Mouse (Mus musculus): ENCODE data around the gene Clcnka. TPM values are rescaled to one million over a fixed set of nuclear protein-coding genes. Genes with fewer than 3 reads are reported as not detected.

The Clcnka gene
- total and polyA plus RNA-seq, 3 experiments = not detected

DNA sequence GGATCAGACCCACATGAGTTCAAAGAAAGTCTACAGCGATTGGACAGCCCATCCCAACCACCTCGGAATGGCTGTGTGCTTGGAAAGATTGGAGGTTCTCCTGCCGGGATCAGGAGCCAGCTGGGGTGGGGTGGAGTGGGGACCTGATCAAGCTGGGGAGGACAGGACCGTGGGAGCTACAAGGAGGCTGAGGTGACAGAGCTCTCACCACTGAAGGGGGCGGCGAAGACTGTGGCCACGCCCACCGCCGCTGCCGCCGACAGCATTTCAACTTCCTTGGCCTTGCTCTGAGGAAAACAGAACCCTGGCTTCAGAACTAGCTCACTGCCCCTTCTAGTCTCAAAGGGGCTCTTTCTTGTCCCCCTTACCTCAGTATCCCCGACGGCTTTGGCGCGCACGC, 3.8 kb downstream of the Clcnka start:
- TF ChIP-seq HCFC1 (IDR thresholded peaks at IDR 0.05; ENCODE audit: low read depth, low read length) (no peak), USF1 (IDR thresholded peaks at IDR 0.05; ENCODE audit: low read depth, low read length) (no peak), POLR2AphosphoS5 (IDR thresholded peaks at IDR 0.05; ENCODE audit: borderline replicate concordance, low read depth, low read length) (no peak), TCF12 (IDR thresholded peaks at IDR 0.05; ENCODE audit: low read depth, low read length) (no peak), MXI1 (IDR thresholded peaks at IDR 0.05; ENCODE audit: low read depth, low read length) (no peak), BHLHE40 (IDR thresholded peaks at IDR 0.05; ENCODE audit: borderline replicate concordance, low read depth, low read length) (no peak), CHD2 (IDR thresholded peaks at IDR 0.05; ENCODE audit: low read length) (no peak)

DNA sequence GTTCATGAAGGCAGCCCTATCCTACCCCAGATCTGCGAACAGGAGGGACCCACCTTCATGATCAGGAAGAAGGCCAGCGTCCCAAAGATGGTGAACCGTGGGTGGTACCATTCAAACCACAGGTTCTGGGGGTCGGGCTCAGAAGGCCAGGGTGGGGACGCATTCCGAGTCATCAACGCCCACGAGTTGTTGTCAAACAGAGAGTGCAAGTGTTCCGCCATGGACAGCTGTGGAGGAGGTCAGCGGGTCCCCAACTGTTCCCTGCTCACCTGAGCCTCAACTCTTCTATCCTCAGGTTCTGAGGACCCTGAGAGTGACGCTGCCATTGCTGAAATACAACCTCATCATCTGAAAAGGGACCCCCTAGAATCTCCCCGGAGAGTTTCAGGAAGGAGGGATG, 7.2 kb downstream of the Clcnka start:
- no peaks in the 10 kb centered on the region for H3K36me3 ChIP-seq (ENCODE audit: control insufficient read depth in 1 of 2, insufficient read depth in 2 of 2, low read length in 2 of 2)
- no peaks in the 10 kb centered on the region for H3K9me3 ChIP-seq (replicated peaks; ENCODE audit: insufficient read depth, low read length)
- H3K79me2 ChIP-seq (ENCODE audit: control insufficient read depth, insufficient read depth, low read length, poor library complexity) = no peaks in the 10 kb centered on the region
- peaks cover 0 to 6% of the 10 kb centered on the region in 2 experiments; a peak in 3 of 4 replicates for H3K27me3 ChIP-seq (ENCODE audit: control insufficient read depth in 1 of 2, insufficient read depth in 2 of 2, low read length in 2 of 2)
- no peak for DNase-seq (ENCODE audit: low read depth, low spot score)
- H3K4me1 ChIP-seq (ENCODE audit: control insufficient read depth in 1 of 2, insufficient read depth in 2 of 2, low read length in 2 of 2) = no peaks in the 10 kb centered on the region
- H3K9ac ChIP-seq (ENCODE audit: control insufficient read depth, low read depth, low read length, poor library complexity, severe bottlenecking) = no peak overlapping the region
- no peak overlapping the region for H3K4me3 ChIP-seq (ENCODE audit: control insufficient read depth in 1 of 2, insufficient read depth in 1 of 2, low read depth in 2 of 2, low read length in 2 of 2)
- TF ChIP-seq ZC3H11A (IDR thresholded peaks at IDR 0.05; ENCODE audit: low read depth, low read length) (no peak), MYB (IDR thresholded peaks at IDR 0.05; ENCODE audit: low read depth, low read length) (no peak), BHLHE40 (IDR thresholded peaks at IDR 0.05; ENCODE audit: borderline replicate concordance, low read depth, low read length) (no peak), MAZ (IDR thresholded peaks at IDR 0.05; ENCODE audit: low read depth, low read length) (no peak), POLR2A (IDR thresholded peaks at IDR 0.05; ENCODE audit: control insufficient read depth in 1 of 2, insufficient read depth in 1 of 2, low read depth in 1 of 2, low read length in 2 of 2, poor library complexity in 1 of 2) (no peak), POLR2AphosphoS5 (IDR thresholded peaks at IDR 0.05; ENCODE audit: borderline replicate concordance, low read depth, low read length) (no peak), TBP (IDR thresholded peaks at IDR 0.05; ENCODE audit: low read depth, low read length) (no peak), EP300 (IDR thresholded peaks at IDR 0.05; ENCODE audit: low read depth in 1 of 2, low read length in 2 of 2) (no peak), ZMIZ1 (IDR thresholded peaks at IDR 0.05; ENCODE audit: low read depth, low read length) (no peak), HCFC1 (IDR thresholded peaks at IDR 0.05; ENCODE audit: low read depth, low read length) (no peak), USF1 (IDR thresholded peaks at IDR 0.05; ENCODE audit: low read depth, low read length) (no peak), GATA1 (IDR thresholded peaks at IDR 0.05; ENCODE audit: low read depth, low read length) (no peak), E2F4 (IDR thresholded peaks at IDR 0.05; ENCODE audit: borderline replicate concordance, low read depth, low read length) (no peak), MAFK (IDR thresholded peaks at IDR 0.05; ENCODE audit: borderline replicate concordance, low read depth, low read length) (no peak), ETS1 (IDR thresholded peaks at IDR 0.05; ENCODE audit: low read depth, low read length) (no peak), MEF2A (IDR thresholded peaks at IDR 0.05; ENCODE audit: extremely low read depth, insufficient replicate concordance, low read depth, low read length, poor library complexity, severe bottlenecking) (no peak)
- no peak overlapping the region for H3K27ac ChIP-seq (ENCODE audit: control insufficient read depth, low read depth, low read length)

More for the DNA sequence above, 3.8 kb downstream of the Clcnka start:
- Histone ChIP-seq H3K79me2 (ENCODE audit: control insufficient read depth, insufficient read depth, low read length, poor library complexity) (no peaks in the 10 kb centered on the region), H3K4me3 (ENCODE audit: control insufficient read depth in 1 of 2, insufficient read depth in 1 of 2, low read depth in 2 of 2, low read length in 2 of 2) (no peak overlapping the region), H3K36me3 (ENCODE audit: control insufficient read depth in 1 of 2, insufficient read depth in 2 of 2, low read length in 2 of 2) (no peaks in the 10 kb centered on the region), H3K9me3 (replicated peaks; ENCODE audit: insufficient read depth, low read length) (no peaks in the 10 kb centered on the region), H3K9ac (ENCODE audit: control insufficient read depth, low read depth, low read length, poor library complexity, severe bottlenecking) (no peak overlapping the region), H3K27ac (ENCODE audit: control insufficient read depth, low read depth, low read length) (no peak overlapping the region), H3K27me3 (ENCODE audit: control insufficient read depth in 1 of 2, insufficient read depth in 2 of 2, low read length in 2 of 2) (peaks cover 0 to 7% of the 10 kb centered on the region in 2 experiments; a peak in 3 of 4 replicates), H3K4me1 (ENCODE audit: control insufficient read depth in 1 of 2, insufficient read depth in 2 of 2, low read length in 2 of 2) (no peaks in the 10 kb centered on the region)
- no peak for DNase-seq (ENCODE audit: low read depth, low spot score)

All from MEL (cell line).